Mouse (Mus musculus): ENCODE data around the gene Ppp2r5e. TPM values are rescaled to one million over a fixed set of nuclear protein-coding genes. Genes with fewer than 3 reads are reported as not detected.

Ppp2r5e gene
- polyA plus RNA-seq, 1 experiment: 17.3 TPM

DNA sequence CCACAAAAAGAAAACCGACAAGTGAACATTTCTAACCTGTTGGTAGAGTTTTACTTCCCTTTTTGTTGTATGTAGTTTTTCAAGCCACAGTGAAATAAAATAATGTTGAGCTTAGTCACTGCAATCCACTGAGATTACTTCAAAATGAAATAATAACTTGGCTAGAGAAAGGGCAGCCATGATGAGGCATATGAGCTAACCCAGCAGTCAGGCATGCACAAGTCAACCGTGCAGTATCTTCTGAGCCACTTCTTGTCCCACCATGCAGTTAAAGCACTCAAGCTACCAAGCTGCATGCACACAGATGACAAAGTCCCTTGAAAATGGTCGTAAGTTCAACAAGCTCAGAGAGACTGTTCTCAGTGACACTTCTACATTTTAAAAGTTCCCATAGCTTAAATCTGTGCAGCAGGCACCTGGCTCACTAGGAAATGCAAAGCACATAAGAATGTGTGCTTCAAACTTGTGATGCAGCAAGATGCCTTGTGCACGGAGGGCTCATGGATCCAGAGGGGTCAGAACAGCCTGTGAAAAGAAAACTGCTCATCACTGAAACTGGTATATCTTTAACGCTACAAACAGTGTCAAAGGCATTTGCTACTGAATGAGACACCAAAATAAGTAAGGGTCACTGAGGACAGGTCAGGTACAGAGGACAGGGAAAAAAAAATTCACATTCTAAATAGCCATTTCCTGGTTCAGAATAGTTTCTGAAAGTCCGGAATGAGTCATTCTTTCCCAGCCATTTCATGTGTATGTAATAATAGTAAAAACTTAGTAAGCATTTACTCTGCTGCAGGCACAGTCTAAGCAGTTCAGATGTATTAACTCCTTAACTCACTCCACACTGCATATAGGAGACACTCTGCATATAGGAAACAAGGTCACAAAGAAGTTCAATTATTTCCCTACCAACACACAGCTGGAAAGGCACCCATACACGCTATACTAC lies 66.9 kb downstream of the Ppp2r5e start:
- peaks cover 40% of the 10 kb centered on the region for H3K4me1 ChIP-seq (ENCODE audit: control insufficient read depth, insufficient read depth, low read length)
- H3K36me3 ChIP-seq (ENCODE audit: control insufficient read depth, insufficient read depth, low read length): no peaks in the 10 kb centered on the region
- WGBS: 29% methylated on average over 7 of the region's 7 CpGs
- no peak overlapping the region for H3K4me3 ChIP-seq (ENCODE audit: insufficient read depth, low read depth, low read length)
- peak overlapping the region; percentile 78 for H3K27ac ChIP-seq (ENCODE audit: insufficient read depth, low read depth, low read length)
- TF ChIP-seq POLR2A (IDR thresholded peaks at IDR 0.05; ENCODE audit: low read depth, low read length) (no peak), CTCF (conservative IDR thresholded peaks at IDR 0.05; ENCODE audit: insufficient read depth, insufficient read length, low read depth, low read length) (no peak)
- H3K27me3 ChIP-seq (replicated peaks; ENCODE audit: control insufficient read depth, insufficient read depth, low read length): no peaks in the 10 kb centered on the region
- DNase-seq: peak; percentile 63

- no peak overlapping the region for H3K4me3 ChIP-seq (ENCODE audit: insufficient read depth, low read depth, low read length)
- peak overlapping the region; percentile 50; the same call in 1 of the 2 replicates for H3K27ac ChIP-seq (ENCODE audit: insufficient read depth, low read depth, low read length)
- DNase-seq: no peak
- no peaks in the 10 kb centered on the region for H3K27me3 ChIP-seq (replicated peaks; ENCODE audit: control insufficient read depth, insufficient read depth, low read length)
- TF ChIP-seq POLR2A (IDR thresholded peaks at IDR 0.05; ENCODE audit: low read depth, low read length): no peak
- TF ChIP-seq CTCF (conservative IDR thresholded peaks at IDR 0.05; ENCODE audit: insufficient read depth, insufficient read length, low read depth, low read length): no peak
- no peaks in the 10 kb centered on the region for H3K36me3 ChIP-seq (ENCODE audit: control insufficient read depth, insufficient read depth, low read length)
- WGBS: 71% methylated on average over 1 of the region's 1 CpGs
- H3K4me1 ChIP-seq (ENCODE audit: control insufficient read depth, insufficient read depth, low read length): peaks cover 43% of the 10 kb centered on the region
These were observed 67.7 kb downstream of the Ppp2r5e start for GRCm38 (mm10) chr12:75528300-75528699.

- DNase-seq: no peak
- Histone ChIP-seq H3K27me3 (replicated peaks; ENCODE audit: control insufficient read depth, insufficient read depth, low read length) (no peaks in the 10 kb centered on the region), H3K4me3 (ENCODE audit: insufficient read depth, low read depth, low read length) (no peak overlapping the region), H3K4me1 (ENCODE audit: control insufficient read depth, insufficient read depth, low read length) (peaks cover 27% of the 10 kb centered on the region), H3K27ac (ENCODE audit: insufficient read depth, low read depth, low read length) (no peak overlapping the region), H3K36me3 (ENCODE audit: control insufficient read depth, insufficient read depth, low read length) (no peaks in the 10 kb centered on the region)
- TF ChIP-seq CTCF (conservative IDR thresholded peaks at IDR 0.05; ENCODE audit: insufficient read depth, insufficient read length, low read depth, low read length): no peak
- TF ChIP-seq POLR2A (IDR thresholded peaks at IDR 0.05; ENCODE audit: low read depth, low read length): no peak
- 50% methylated on average over 3 of the region's 3 CpGs for WGBS
These were observed 71.8 kb downstream of the Ppp2r5e start for GRCm38 (mm10) chr12:75524199-75524598.

- H3K36me3 ChIP-seq (ENCODE audit: control insufficient read depth, insufficient read depth, low read length): no peaks in the 10 kb centered on the region
- DNase-seq: no peak
- no peak overlapping the region for H3K27ac ChIP-seq (ENCODE audit: insufficient read depth, low read depth, low read length)
- no peak for TF ChIP-seq CTCF (conservative IDR thresholded peaks at IDR 0.05; ENCODE audit: insufficient read depth, insufficient read length, low read depth, low read length)
- no peak for TF ChIP-seq POLR2A (IDR thresholded peaks at IDR 0.05; ENCODE audit: low read depth, low read length)
- 83% methylated on average over 2 of the region's 2 CpGs for WGBS
- no peak overlapping the region for H3K4me3 ChIP-seq (ENCODE audit: insufficient read depth, low read depth, low read length)
- peaks cover 17% of the 10 kb centered on the region for H3K4me1 ChIP-seq (ENCODE audit: control insufficient read depth, insufficient read depth, low read length)
- H3K27me3 ChIP-seq (replicated peaks; ENCODE audit: control insufficient read depth, insufficient read depth, low read length): no peaks in the 10 kb centered on the region
These were observed 73.1 kb downstream of the Ppp2r5e start for GRCm38 (mm10) chr12:75522931-75523330.

DNA sequence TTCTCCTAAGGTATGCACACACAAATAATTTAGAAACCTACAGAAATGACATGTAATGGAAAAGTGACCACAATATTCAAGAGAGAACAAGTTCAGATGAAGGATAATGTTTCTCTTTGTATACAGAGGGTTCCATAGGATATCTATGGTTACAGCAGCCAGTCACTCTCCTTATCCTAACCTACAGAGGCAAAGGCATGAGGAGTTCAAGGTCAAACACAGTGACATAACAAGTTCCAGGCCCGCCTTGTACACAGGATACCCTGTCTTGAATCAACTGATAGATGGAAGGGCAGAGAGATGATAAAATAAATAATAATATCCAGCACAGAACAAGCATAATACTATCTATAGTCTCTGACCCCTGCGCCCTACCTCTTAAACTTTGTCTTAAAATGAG lies 73.7 kb downstream of the Ppp2r5e start:
- 93% methylated on average over 2 of the region's 2 CpGs for WGBS
- no peak for TF ChIP-seq POLR2A (IDR thresholded peaks at IDR 0.05; ENCODE audit: low read depth, low read length)
- no peak for TF ChIP-seq CTCF (conservative IDR thresholded peaks at IDR 0.05; ENCODE audit: insufficient read depth, insufficient read length, low read depth, low read length)
- Histone ChIP-seq H3K27ac (ENCODE audit: insufficient read depth, low read depth, low read length) (no peak overlapping the region), H3K27me3 (replicated peaks; ENCODE audit: control insufficient read depth, insufficient read depth, low read length) (no peaks in the 10 kb centered on the region), H3K4me3 (ENCODE audit: insufficient read depth, low read depth, low read length) (no peak overlapping the region), H3K36me3 (ENCODE audit: control insufficient read depth, insufficient read depth, low read length) (no peaks in the 10 kb centered on the region), H3K4me1 (ENCODE audit: control insufficient read depth, insufficient read depth, low read length) (peaks cover 15% of the 10 kb centered on the region)
- no peak for DNase-seq

GRCm38 (mm10) chr12:75520395-75520794 lies 75.7 kb downstream of the Ppp2r5e start:
- H3K27ac ChIP-seq (ENCODE audit: insufficient read depth, low read depth, low read length): no peak overlapping the region
- no peak overlapping the region for H3K4me3 ChIP-seq (ENCODE audit: insufficient read depth, low read depth, low read length)
- peaks cover 15% of the 10 kb centered on the region for H3K4me1 ChIP-seq (ENCODE audit: control insufficient read depth, insufficient read depth, low read length)
- DNase-seq: no peak
- no peak for TF ChIP-seq POLR2A (IDR thresholded peaks at IDR 0.05; ENCODE audit: low read depth, low read length)
- 77% methylated on average over 3 of the region's 3 CpGs for WGBS
- H3K36me3 ChIP-seq (ENCODE audit: control insufficient read depth, insufficient read depth, low read length): no peaks in the 10 kb centered on the region
- no peaks in the 10 kb centered on the region for H3K27me3 ChIP-seq (replicated peaks; ENCODE audit: control insufficient read depth, insufficient read depth, low read length)

- no peaks in the 10 kb centered on the region for H3K36me3 ChIP-seq (ENCODE audit: control insufficient read depth, insufficient read depth, low read length)
- no peak overlapping the region for H3K27ac ChIP-seq (ENCODE audit: insufficient read depth, low read depth, low read length)
- WGBS: 93% methylated on average over 10 of the region's 10 CpGs
- H3K4me1 ChIP-seq (ENCODE audit: control insufficient read depth, insufficient read depth, low read length): peaks cover 15% of the 10 kb centered on the region
- H3K4me3 ChIP-seq (ENCODE audit: insufficient read depth, low read depth, low read length): no peak overlapping the region
- DNase-seq: no peak
- TF ChIP-seq CTCF (conservative IDR thresholded peaks at IDR 0.05; ENCODE audit: insufficient read depth, insufficient read length, low read depth, low read length) (no peak), POLR2A (IDR thresholded peaks at IDR 0.05; ENCODE audit: low read depth, low read length) (no peak)
- H3K27me3 ChIP-seq (replicated peaks; ENCODE audit: control insufficient read depth, insufficient read depth, low read length): no peaks in the 10 kb centered on the region
These were observed 76.7 kb downstream of the Ppp2r5e start for GRCm38 (mm10) chr12:75519181-75519940.

Measured in kidney, adult 2 months (tissue).